Mouse (Mus musculus): ENCODE measurements at regions not wholly inside any gene's neighbourhood (a gene's known extent, or its start where the extent isn't known, plus 50 kb on each side); places are given as distances from the start of the nearest gene placed in this dataset.

- no peaks in the 10 kb centered on the region for H3K9me3 ChIP-seq (ENCODE audit: control insufficient read depth, insufficient read depth, low read depth, low read length)
- H3K4me3 ChIP-seq (ENCODE audit: insufficient read depth in 1 of 2, low read depth in 1 of 2, low read length in 2 of 2, poor library complexity in 1 of 2, severe bottlenecking in 1 of 2), result no peak overlapping the region
- H3K4me1 ChIP-seq (ENCODE audit: control insufficient read depth in 2 of 2, insufficient read depth in 2 of 2, low read length in 2 of 2, poor library complexity in 1 of 2), result no peaks in the 10 kb centered on the region
- H3K36me3 ChIP-seq (ENCODE audit: control insufficient read depth, insufficient read depth, low read length, poor library complexity, severe bottlenecking), result no peaks in the 10 kb centered on the region
- no peak overlapping the region for H3K9ac ChIP-seq (ENCODE audit: insufficient read depth, low read depth, low read length, poor library complexity, severe bottlenecking)
- in situ Hi-C loops (cut with MboI; ENCODE audit: low sequenced_read_pairs in 2 of 2, unreplicated experiment in 2 of 2), result no loop called here
- no peak overlapping the region for H3K27ac ChIP-seq (ENCODE audit: insufficient read depth, low read depth, low read length, poor library complexity, severe bottlenecking)
- no peak for DNase-seq (ENCODE audit: low read depth, low spot score)
- TF ChIP-seq CHD2 (IDR thresholded peaks at IDR 0.05; ENCODE audit: low read depth, low read length) (no peak), MAFK (IDR thresholded peaks at IDR 0.05; ENCODE audit: insufficient read depth, low read depth, low read length) (peak; percentile 66), HCFC1 (IDR thresholded peaks at IDR 0.05; ENCODE audit: borderline replicate concordance, insufficient read depth, low read length) (no peak), ZNF384 (IDR thresholded peaks at IDR 0.05; ENCODE audit: low read depth, low read length) (no peak)
Measured at GRCm38 (mm10) chr3:67754256-67754655, 137.8 kb upstream of the Iqcj start.

DNA sequence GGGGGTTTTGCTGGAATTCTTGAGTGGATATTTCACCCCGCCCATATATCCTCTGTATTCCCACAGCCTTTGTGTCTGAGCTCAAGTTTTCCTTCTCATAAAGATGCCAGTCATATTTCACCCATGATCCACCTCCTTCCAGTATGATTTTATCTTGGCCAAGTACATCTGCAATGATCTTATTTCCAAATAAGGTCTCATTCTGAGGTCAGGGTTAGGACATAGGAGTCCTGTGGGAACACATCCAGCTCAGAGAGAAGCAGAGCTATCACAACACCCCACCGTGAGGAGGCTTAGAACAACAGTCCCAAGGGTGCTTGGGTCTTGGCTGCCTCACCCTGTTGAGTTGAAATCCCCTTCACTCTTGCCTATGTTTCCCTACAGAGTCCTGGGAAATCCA lies 123.4 kb upstream of the Iqcj start:
- H3K4me1 ChIP-seq (ENCODE audit: control insufficient read depth in 2 of 2, insufficient read depth in 2 of 2, low read length in 2 of 2, poor library complexity in 1 of 2), result no peaks in the 10 kb centered on the region
- TF ChIP-seq ZC3H11A (IDR thresholded peaks at IDR 0.05; ENCODE audit: borderline replicate concordance, low read depth, low read length), result no peak
- TF ChIP-seq CHD2 (IDR thresholded peaks at IDR 0.05; ENCODE audit: low read depth, low read length), result no peak
- in situ Hi-C loops (cut with MboI; ENCODE audit: low sequenced_read_pairs in 2 of 2, unreplicated experiment in 2 of 2), result no loop called here

DNA sequence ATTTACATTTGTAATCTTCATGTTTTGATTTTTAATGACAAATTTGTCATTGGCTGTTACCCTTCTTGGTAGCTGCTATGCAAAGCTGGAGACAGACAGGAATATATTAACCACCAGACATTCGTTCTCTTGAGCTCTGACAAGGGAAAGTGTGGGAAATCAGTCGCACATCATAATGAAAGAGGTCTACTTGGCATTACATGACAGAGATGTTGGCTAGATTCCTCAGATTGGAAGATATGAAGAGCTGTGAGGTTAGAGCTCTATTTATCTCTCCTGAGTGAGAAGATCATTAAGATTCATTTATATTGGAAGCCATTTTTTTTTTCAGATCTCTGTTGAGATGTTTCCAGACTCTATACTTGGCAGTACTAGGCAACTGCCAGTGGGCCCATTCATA lies 118.6 kb upstream of the Iqcj start:
- Histone ChIP-seq H3K4me1 (ENCODE audit: control insufficient read depth in 2 of 2, insufficient read depth in 2 of 2, low read length in 2 of 2, poor library complexity in 1 of 2) (no peaks in the 10 kb centered on the region), H3K9ac (ENCODE audit: insufficient read depth, low read depth, low read length, poor library complexity, severe bottlenecking) (no peak overlapping the region), H3K36me3 (ENCODE audit: control insufficient read depth, insufficient read depth, low read length, poor library complexity, severe bottlenecking) (no peaks in the 10 kb centered on the region), H3K4me3 (ENCODE audit: insufficient read depth in 1 of 2, low read depth in 1 of 2, low read length in 2 of 2, poor library complexity in 1 of 2, severe bottlenecking in 1 of 2) (no peak overlapping the region), H3K9me3 (ENCODE audit: control insufficient read depth, insufficient read depth, low read depth, low read length) (no peaks in the 10 kb centered on the region), H3K27ac (ENCODE audit: insufficient read depth, low read depth, low read length, poor library complexity, severe bottlenecking) (no peak overlapping the region)
- in situ Hi-C loops (cut with MboI; ENCODE audit: low sequenced_read_pairs in 2 of 2, unreplicated experiment in 2 of 2), result no loop called here
- no peak for TF ChIP-seq ZC3H11A (IDR thresholded peaks at IDR 0.05; ENCODE audit: borderline replicate concordance, low read depth, low read length)
- no peak for TF ChIP-seq ZNF384 (IDR thresholded peaks at IDR 0.05; ENCODE audit: low read depth, low read length)
- TF ChIP-seq HCFC1 (IDR thresholded peaks at IDR 0.05; ENCODE audit: borderline replicate concordance, insufficient read depth, low read length), result no peak
- TF ChIP-seq CHD2 (IDR thresholded peaks at IDR 0.05; ENCODE audit: low read depth, low read length), result no peak
- no peak for TF ChIP-seq MAFK (IDR thresholded peaks at IDR 0.05; ENCODE audit: insufficient read depth, low read depth, low read length)
- no peak for DNase-seq (ENCODE audit: low read depth, low spot score)

More for the DNA sequence above, 123.4 kb upstream of the Iqcj start:
- Histone ChIP-seq H3K9ac (ENCODE audit: insufficient read depth, low read depth, low read length, poor library complexity, severe bottlenecking) (no peak overlapping the region), H3K36me3 (ENCODE audit: control insufficient read depth, insufficient read depth, low read length, poor library complexity, severe bottlenecking) (no peaks in the 10 kb centered on the region), H3K4me3 (ENCODE audit: insufficient read depth in 1 of 2, low read depth in 1 of 2, low read length in 2 of 2, poor library complexity in 1 of 2, severe bottlenecking in 1 of 2) (no peak overlapping the region), H3K27ac (ENCODE audit: insufficient read depth, low read depth, low read length, poor library complexity, severe bottlenecking) (no peak overlapping the region), H3K9me3 (ENCODE audit: control insufficient read depth, insufficient read depth, low read depth, low read length) (no peaks in the 10 kb centered on the region)
- no peak for DNase-seq (ENCODE audit: low read depth, low spot score)

GRCm38 (mm10) chr3:67782177-67782576 lies 109.8 kb upstream of the Iqcj start:
- no peak overlapping the region for H3K4me3 ChIP-seq (ENCODE audit: insufficient read depth in 1 of 2, low read depth in 1 of 2, low read length in 2 of 2, poor library complexity in 1 of 2, severe bottlenecking in 1 of 2)
- H3K27ac ChIP-seq (ENCODE audit: insufficient read depth, low read depth, low read length, poor library complexity, severe bottlenecking), result no peak overlapping the region
- H3K9me3 ChIP-seq (ENCODE audit: control insufficient read depth, insufficient read depth, low read depth, low read length), result no peaks in the 10 kb centered on the region
- TF ChIP-seq MAFK (IDR thresholded peaks at IDR 0.05; ENCODE audit: insufficient read depth, low read depth, low read length) (no peak), CHD2 (IDR thresholded peaks at IDR 0.05; ENCODE audit: low read depth, low read length) (no peak)
- in situ Hi-C loops (cut with MboI; ENCODE audit: low sequenced_read_pairs in 2 of 2, unreplicated experiment in 2 of 2), result no loop called here
- no peak for DNase-seq (ENCODE audit: low read depth, low spot score)
- H3K9ac ChIP-seq (ENCODE audit: insufficient read depth, low read depth, low read length, poor library complexity, severe bottlenecking), result no peak overlapping the region
- H3K36me3 ChIP-seq (ENCODE audit: control insufficient read depth, insufficient read depth, low read length, poor library complexity, severe bottlenecking), result no peaks in the 10 kb centered on the region
- no peaks in the 10 kb centered on the region for H3K4me1 ChIP-seq (ENCODE audit: control insufficient read depth in 2 of 2, insufficient read depth in 2 of 2, low read length in 2 of 2, poor library complexity in 1 of 2)

- H3K9ac ChIP-seq (ENCODE audit: insufficient read depth, low read depth, low read length, poor library complexity, severe bottlenecking), result no peak overlapping the region
- H3K9me3 ChIP-seq (ENCODE audit: control insufficient read depth, insufficient read depth, low read depth, low read length), result no peaks in the 10 kb centered on the region
- no peak for TF ChIP-seq CHD2 (IDR thresholded peaks at IDR 0.05; ENCODE audit: low read depth, low read length)
- no peak for TF ChIP-seq HCFC1 (IDR thresholded peaks at IDR 0.05; ENCODE audit: borderline replicate concordance, insufficient read depth, low read length)
- no peak for TF ChIP-seq ZNF384 (IDR thresholded peaks at IDR 0.05; ENCODE audit: low read depth, low read length)
- no peak for TF ChIP-seq MAFK (IDR thresholded peaks at IDR 0.05; ENCODE audit: insufficient read depth, low read depth, low read length)
- TF ChIP-seq ZC3H11A (IDR thresholded peaks at IDR 0.05; ENCODE audit: borderline replicate concordance, low read depth, low read length), result no peak
- in situ Hi-C loops (cut with MboI; ENCODE audit: low sequenced_read_pairs in 2 of 2, unreplicated experiment in 2 of 2), result no loop called here
- DNase-seq (ENCODE audit: low read depth, low spot score), result no peak
- no peak overlapping the region for H3K27ac ChIP-seq (ENCODE audit: insufficient read depth, low read depth, low read length, poor library complexity, severe bottlenecking)
- no peaks in the 10 kb centered on the region for H3K4me1 ChIP-seq (ENCODE audit: control insufficient read depth in 2 of 2, insufficient read depth in 2 of 2, low read length in 2 of 2, poor library complexity in 1 of 2)
- H3K4me3 ChIP-seq (ENCODE audit: insufficient read depth in 1 of 2, low read depth in 1 of 2, low read length in 2 of 2, poor library complexity in 1 of 2, severe bottlenecking in 1 of 2), result no peak overlapping the region
- H3K36me3 ChIP-seq (ENCODE audit: control insufficient read depth, insufficient read depth, low read length, poor library complexity, severe bottlenecking), result no peaks in the 10 kb centered on the region
Measured at GRCm38 (mm10) chr3:67806847-67807601, 85.0 kb upstream of the Iqcj start.
